In the genomic region with DNA sequence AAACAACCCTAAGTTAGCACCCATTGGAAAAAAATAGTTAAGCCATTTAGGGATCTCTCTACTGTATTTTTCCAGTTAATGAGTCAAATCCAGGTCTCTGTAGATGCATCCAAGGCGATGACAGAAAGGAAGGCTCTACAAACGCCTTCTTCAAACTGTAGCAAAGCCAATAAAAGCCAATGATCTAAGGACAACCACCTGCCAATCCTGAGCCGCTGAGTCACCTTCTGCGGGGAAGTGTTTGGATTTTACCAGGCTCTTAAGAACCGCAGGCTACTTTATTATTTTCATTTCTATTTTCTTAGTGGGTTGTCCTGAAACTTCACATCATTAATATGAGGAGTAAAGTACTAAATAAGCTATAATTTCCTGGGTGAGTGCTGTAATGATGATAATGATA, we compare ENCODE assay signal across 16 mouse cellular contexts.
"Had no signal": no experiment of that assay in that cellular context is flagged by ENCODE, and none has a peak within 500 bp of the region (broad histone marks: within the 10 kb centered on the region; RNA-seq: fewer than 3 reads in every experiment).

No protein-coding gene starts in this region.

- H3K4me3 ChIP-seq: liver, embryonic 13.5 days; neural tube, embryonic 12.5 days; neural tube, embryonic 15.5 days; stomach, embryonic 15.5 days had no signal

- H3K36me3 ChIP-seq: liver, embryonic 13.5 days; neural tube, embryonic 12.5 days; neural tube, embryonic 15.5 days; stomach, embryonic 15.5 days had no signal

- H3K27me3 ChIP-seq: liver, embryonic 13.5 days; neural tube, embryonic 12.5 days; neural tube, embryonic 15.5 days; stomach, embryonic 15.5 days had no signal

- H3K4me1 ChIP-seq: liver, embryonic 13.5 days; neural tube, embryonic 12.5 days; neural tube, embryonic 15.5 days; stomach, embryonic 15.5 days had no signal

- H3K27ac ChIP-seq: liver, embryonic 13.5 days; neural tube, embryonic 12.5 days; neural tube, embryonic 15.5 days; stomach, embryonic 15.5 days had no signal

- H3K9me3 ChIP-seq: liver, embryonic 13.5 days; neural tube, embryonic 12.5 days; neural tube, embryonic 15.5 days; stomach, embryonic 15.5 days had no signal

- H3K9ac ChIP-seq: liver, embryonic 13.5 days; neural tube, embryonic 12.5 days; neural tube, embryonic 15.5 days; stomach, embryonic 15.5 days had no signal

- H3K4me2 ChIP-seq: liver, embryonic 13.5 days; midbrain, embryonic 11.5 days; neural tube, embryonic 12.5 days; neural tube, embryonic 15.5 days; stomach, embryonic 15.5 days had no signal

- DNase-seq: kidney, postnatal 14 days; kidney, postnatal 4 days; layer of hippocampus, adult 9-11 months; liver, embryonic 13.5 days; lung, adult 2 months; lung, postnatal 14 days; lung, postnatal 4 days; midbrain, embryonic 14.5 days; retina, postnatal 1 day; right cerebral cortex, postnatal 25 days; spleen, adult 18-20 months; thymus, postnatal 36 days had no signal
